8 mouse cellular contexts compared by ENCODE assay signal in genomic region chr3:130060396-130061029, GRCm38 (mm10). TPM values are rescaled to one million over a fixed set of nuclear protein-coding genes. Genes with fewer than 3 reads are reported as not detected.
A peak's percentile ranks its signal among the peaks of the same experiment; 100 is the strongest.
DNase-seq lines count a peak whose midpoint lies in the region; ATAC-seq and TF ChIP-seq lines count a peak whose summit lies in the region.

No protein-coding gene starts in this region.

- no peaks in the 10 kb centered on the region for H3K9me3 ChIP-seq in forebrain, embryonic 13.5 days (replicated peaks)
- H3K9me3 ChIP-seq in lung, embryonic 15.5 days = no peaks in the 10 kb centered on the region

- intact Hi-C loops in heart, postnatal 14 days (cut with DNase I) = loop anchor here (5.0 kb wide), 4 partner anchors 48 to 228 kb away; partner anchors contain the start of genes Casp6 and Gar1

- peak overlapping the region; percentile 89 for H3K4me3 ChIP-seq in forebrain, embryonic 13.5 days
- peak overlapping the region; percentile 67 for H3K4me3 ChIP-seq in layer of hippocampus, adult 2 months
- H3K4me3 ChIP-seq in lung, embryonic 15.5 days = peak overlapping the region; percentile 86
- peak overlapping the region; percentile 97 for H3K4me3 ChIP-seq in olfactory bulb, adult 2 months (ENCODE audit: insufficient read depth, low read depth, low read length)
- peak overlapping the region; percentile 82 for H3K4me3 ChIP-seq in thymus, adult 2 months (ENCODE audit: control insufficient read depth, insufficient read depth, low read length)

- peak; percentile 80 for TF ChIP-seq CTCF in layer of hippocampus, adult 2 months (conservative IDR thresholded peaks at IDR 0.05)
- TF ChIP-seq CTCF in olfactory bulb, adult 2 months (IDR thresholded peaks at IDR 0.05; ENCODE audit: insufficient read depth, low read depth, low read length) = peak; percentile 88
- TF ChIP-seq CTCF in thymus, adult 2 months (IDR thresholded peaks at IDR 0.05; ENCODE audit: borderline replicate concordance, control insufficient read depth, extremely low read depth, insufficient read depth, low read length, poor library complexity) = peak; percentile 94

- peak; percentile 66 for DNase-seq in ES-CJ7 (ENCODE audit: low read depth, low spot score)
- peak; percentile 58 for DNase-seq in c-Kit-positive CD71-positive TER-119-positive erythroid progenitor cells, embryonic 14.5 days (ENCODE audit: low spot score)
- DNase-seq in heart, postnatal 14 days = peak; percentile 85 to 90
- peak; percentile 80 to 83 for DNase-seq in layer of hippocampus, adult 2 months (ENCODE audit: low spot score in 2 of 2)
- DNase-seq in thymus, adult 2 months = peak; percentile 84

- peak overlapping the region; percentile 97 for H3K9ac ChIP-seq in forebrain, embryonic 13.5 days
- H3K9ac ChIP-seq in lung, embryonic 15.5 days = peak overlapping the region; percentile 93

- peak; percentile 98 for ATAC-seq in forebrain, embryonic 13.5 days
- ATAC-seq in lung, embryonic 15.5 days (ENCODE audit: borderline replicate concordance, extremely low read depth, low FRiP score, low TSS enrichment) = peak; percentile 94

- H3K4me1 ChIP-seq in forebrain, embryonic 13.5 days = peaks cover 34% of the 10 kb centered on the region
- peaks cover 26% of the 10 kb centered on the region for H3K4me1 ChIP-seq in lung, embryonic 15.5 days
- peaks cover 10% of the 10 kb centered on the region for H3K4me1 ChIP-seq in olfactory bulb, adult 2 months (ENCODE audit: control insufficient read depth, insufficient read depth, low read length)
- H3K4me1 ChIP-seq in thymus, adult 2 months (replicated peaks; ENCODE audit: control insufficient read depth, insufficient read depth, low read length) = peaks cover 23% of the 10 kb centered on the region

- H3K4me2 ChIP-seq in forebrain, embryonic 13.5 days = peak overlapping the region; percentile 71
- peak overlapping the region; percentile 59 for H3K4me2 ChIP-seq in lung, embryonic 15.5 days

- under 1% methylated on average over 25 of the region's 92 CpGs for WGBS in forebrain, embryonic 13.5 days
- WGBS in lung, embryonic 15.5 days = under 1% methylated on average over 63 of the region's 92 CpGs
- under 1% methylated on average over 83 of the region's 92 CpGs for WGBS in olfactory bulb, adult 2 months
- WGBS in thymus, adult 2 months = under 1% methylated on average over 79 of the region's 92 CpGs

- no peaks in the 10 kb centered on the region for H3K27me3 ChIP-seq in forebrain, embryonic 13.5 days
- no peaks in the 10 kb centered on the region for H3K27me3 ChIP-seq in lung, embryonic 15.5 days
- H3K27me3 ChIP-seq in thymus, adult 2 months (ENCODE audit: control insufficient read depth, insufficient read depth, low read length) = no peaks in the 10 kb centered on the region

- peak; percentile 69 for TF ChIP-seq POLR2A in olfactory bulb, adult 2 months (IDR thresholded peaks at IDR 0.05; ENCODE audit: insufficient read depth, low read depth, low read length)
- TF ChIP-seq POLR2A in thymus, adult 2 months (IDR thresholded peaks at IDR 0.05; ENCODE audit: control insufficient read depth, extremely low read depth, insufficient read depth, low read length, poor library complexity) = peak; percentile 61; the same call in 1 of the 2 replicates

- H3K27ac ChIP-seq in forebrain, embryonic 13.5 days = peak overlapping the region; percentile 94
- H3K27ac ChIP-seq in layer of hippocampus, adult 2 months = peak overlapping the region; percentile 86
- peak overlapping the region; percentile 99 for H3K27ac ChIP-seq in lung, embryonic 15.5 days
- H3K27ac ChIP-seq in olfactory bulb, adult 2 months (ENCODE audit: insufficient read depth, low read depth, low read length) = peak overlapping the region; percentile 93
- H3K27ac ChIP-seq in thymus, adult 2 months (ENCODE audit: control insufficient read depth, insufficient read depth, low read length) = peak overlapping the region; percentile 89

- no peaks in the 10 kb centered on the region for H3K36me3 ChIP-seq in forebrain, embryonic 13.5 days (ENCODE audit: poor library complexity, severe bottlenecking)
- H3K36me3 ChIP-seq in lung, embryonic 15.5 days = no peaks in the 10 kb centered on the region
- no peaks in the 10 kb centered on the region for H3K36me3 ChIP-seq in thymus, adult 2 months (ENCODE audit: control insufficient read depth, insufficient read depth, low read length)

RNA-seq across cellular contexts. Expression of gene Sec24b, which starts 0.8 kb away (rescaled TPM):
- 23.9 and 29.1 TPM in 2 replicates for polyA plus RNA-seq in forebrain, embryonic 13.5 days (2015; fragmentation: Nextera tagmentation; extraction: Ambion mirVana)
- 10 to 100 TPM; 33.4 to 34.8 TPM for total RNA-seq in heart, postnatal 14 days (2021)
- 10 to 100 TPM; 57.3 to 62.1 TPM for total RNA-seq in layer of hippocampus, adult 2 months (2021)
- 28.6 and 29.8 TPM in 2 replicates for polyA plus RNA-seq in lung, embryonic 15.5 days (2015; fragmentation: Nextera tagmentation; extraction: Ambion mirVana)
- 400 TPM in 1 of 2 replicates, not detected in the other for polyA plus RNA-seq in olfactory bulb, adult 2 months (2012; ENCODE audit: insufficient read depth, insufficient read length, low replicate concordance, missing spikeins)
- polyA plus RNA-seq in thymus, adult 2 months (2012; rRNA removed) = 149 and 171 TPM in 2 replicates

Comparison
In these comparisons a context has a peak if more than half of its experiments do, and no peak if none do; other contexts are left out.
1. Peak in every context shown above with its lines: DNase-seq, ATAC-seq, H3K4me3 ChIP-seq and H3K27ac ChIP-seq.